Mouse (Mus musculus) layer of hippocampus, postnatal 10 days (tissue): Measurements from ENCODE around the gene Mrps2. TPM values are rescaled to one million over a fixed set of nuclear protein-coding genes. Genes with fewer than 3 reads are reported as not detected.

ENCODE experiments used
- DNase-seq, 2 experiments: peaks; one replicate each; pipeline ENCODE4 v3.0.0; 2021; ENCODE audit warnings: low spot score in 2 of 2
- total RNA-seq, 2 experiments: library from RNA; stranded (reverse); gene quantifications; 2 replicates each; pipeline ENCODE4 v1.2.3; 2021

Mrps2 gene
- total RNA-seq, 2 experiments from 2014 or later = 37.2 to 37.4 TPM

DNA sequence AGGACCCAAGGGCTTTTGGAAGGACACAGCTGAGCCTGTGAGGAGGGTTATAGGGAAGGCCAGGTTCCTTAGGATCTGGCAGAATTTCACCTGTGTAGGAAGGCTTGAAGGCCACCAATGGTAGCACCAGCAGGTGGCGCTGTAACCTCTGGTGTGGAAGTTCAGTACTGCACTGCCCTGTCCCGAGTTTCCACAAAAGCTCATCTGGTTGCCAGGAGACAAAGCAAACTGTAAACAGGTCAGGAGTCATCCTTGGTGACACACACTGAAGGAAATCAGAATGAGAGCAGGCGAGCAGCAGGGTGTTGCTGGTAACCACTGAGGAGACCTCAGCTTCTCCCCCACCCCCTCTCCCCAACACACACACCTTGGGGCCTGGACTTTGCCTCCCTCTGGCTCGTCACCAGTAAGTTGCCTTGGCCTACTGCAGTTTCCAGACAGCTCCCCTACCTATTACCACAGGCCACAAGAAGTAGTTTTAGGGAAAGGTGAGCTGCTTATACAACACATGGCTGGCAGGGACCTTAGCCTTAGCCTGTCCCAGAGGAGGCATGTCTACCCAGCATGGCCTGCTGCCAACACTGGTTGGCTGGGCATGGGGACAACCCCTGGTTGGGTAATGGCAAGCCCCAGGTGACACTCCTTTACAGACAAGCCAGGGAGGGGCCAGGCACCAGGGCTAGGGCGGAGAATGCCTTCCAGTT, 49.5 kb downstream of the Mrps2 start:
- DNase-seq = peak; percentile 72 to 77

DNA sequence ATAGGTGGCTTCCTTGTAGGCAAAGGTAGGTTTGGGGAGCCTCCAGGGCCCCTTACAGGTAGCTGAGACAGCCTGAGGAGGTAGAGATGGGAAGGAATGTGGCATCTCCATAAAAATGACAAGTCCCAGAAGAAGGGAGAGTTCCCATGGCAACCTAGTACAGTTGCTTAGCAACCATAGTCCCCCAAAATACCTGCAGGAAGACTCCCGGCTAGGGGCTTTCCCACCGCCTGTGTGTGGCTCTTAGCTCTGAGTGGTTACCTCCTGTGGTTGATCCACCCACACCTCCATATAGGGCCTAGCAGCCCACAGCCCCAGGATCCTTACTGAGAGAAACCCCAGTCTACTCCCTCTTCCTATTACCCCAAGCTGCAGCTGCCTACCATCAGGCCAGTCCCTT, 50.4 kb downstream of the Mrps2 start:
- DNase-seq = peak; percentile 27 to 49

DNA sequence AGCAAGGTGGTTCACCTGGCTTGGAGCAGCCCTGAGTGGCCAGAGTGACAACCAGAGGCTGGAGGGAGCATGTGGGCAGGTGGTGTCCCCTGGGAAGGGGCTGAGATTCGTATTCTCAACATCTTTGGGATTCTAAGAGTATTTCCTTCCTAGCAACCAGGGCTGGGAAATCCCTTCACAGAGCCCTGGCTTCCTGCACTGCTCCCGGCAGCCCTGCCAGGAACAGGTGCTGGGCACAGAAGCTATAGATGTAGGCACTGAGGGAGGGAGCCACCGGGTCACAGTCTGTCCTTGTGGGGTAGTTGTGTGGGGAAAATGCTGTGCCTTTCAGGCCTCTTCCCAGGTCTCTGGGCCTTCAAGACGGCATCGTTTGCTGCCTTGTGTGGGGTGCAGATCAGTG, 52.7 kb downstream of the Mrps2 start:
- peak; percentile 21 to 23 for DNase-seq

Other genes with a start within 250 kb of the Mrps2 start
- 10 to 100 TPM; 20.2 to 21.9 TPM for gene Ppp1r26, start 21.3 kb upstream of the Mrps2 start, total RNA-seq
- gene 1700007K13Rik, start 1.7 kb upstream of the Mrps2 start, total RNA-seq = 1 to 10 TPM; 5.1 to 6.8 TPM
- gene Gbgt1, start 28.8 kb downstream of the Mrps2 start, total RNA-seq = 1 to 10 TPM; 1.2 to 1.9 TPM
- 1 to 10 TPM in 1 of 2 experiments, not detected in 1; 1.2 TPM for gene Gm10134, start 38.0 kb downstream of the Mrps2 start, total RNA-seq
- gene Ralgds, start 45.1 kb downstream of the Mrps2 start, total RNA-seq = 100 to 1,000 TPM; 155 to 158 TPM
- gene Cel, start 95.3 kb downstream of the Mrps2 start, total RNA-seq = not detected
- 10 to 100 TPM; 19.2 to 19.5 TPM for gene Gtf3c5, start 115.7 kb downstream of the Mrps2 start, total RNA-seq
- not detected for gene Gfi1b, start 153.9 kb downstream of the Mrps2 start, total RNA-seq
- gene Tsc1, start 173.2 kb downstream of the Mrps2 start, total RNA-seq = 10 to 100 TPM; 43.8 to 44.8 TPM
- under 1 TPM in 1 of 2 experiments, not detected in 1; 0.96 TPM for gene Spaca9, start 231.7 kb downstream of the Mrps2 start, total RNA-seq
- gene Ak8, start 232.1 kb downstream of the Mrps2 start, total RNA-seq = 1 to 10 TPM; 1.8 TPM